In genomic region chr3:37728112-37729100, GRCm38 (mm10) we compare ENCODE assay signal across 9 mouse cellular contexts. TPM values are rescaled to one million over a fixed set of nuclear protein-coding genes. Genes with fewer than 3 reads are reported as not detected.
DNase-seq lines count a peak whose midpoint lies in the region; ATAC-seq and TF ChIP-seq lines count a peak whose summit lies in the region.
"Had no signal": no experiment of that assay in that cellular context is flagged by ENCODE, and none has a peak within 500 bp of the region (broad histone marks: within the 10 kb centered on the region; RNA-seq: fewer than 3 reads in every experiment).

No protein-coding gene starts in this region.

- H3K9ac ChIP-seq in forebrain, embryonic 12.5 days, result no peak overlapping the region
- H3K9ac ChIP-seq in forebrain, embryonic 15.5 days (replicated peaks), result no peak overlapping the region
- no peak overlapping the region for H3K9ac ChIP-seq in lung, embryonic 14.5 days
- H3K9ac ChIP-seq in intestine, embryonic 16.5 days (ENCODE audit: low read depth, low read length), result no peak overlapping the region; the same call in 1 of the 2 replicates

- 83% methylated on average over 9 of the region's 9 CpGs for WGBS in forebrain, embryonic 12.5 days
- WGBS in forebrain, embryonic 15.5 days, result 82% methylated on average over 9 of the region's 9 CpGs
- WGBS in lung, embryonic 14.5 days, result 61% methylated on average over 9 of the region's 9 CpGs
- 56% methylated on average over 9 of the region's 9 CpGs for WGBS in intestine, embryonic 16.5 days

- ATAC-seq in forebrain, embryonic 12.5 days (ENCODE audit: low FRiP score), result no peak
- no peak for ATAC-seq in forebrain, embryonic 15.5 days (replicated peaks)
- ATAC-seq in lung, embryonic 14.5 days (ENCODE audit: insufficient read depth), result no peak
- no peak for ATAC-seq in intestine, embryonic 16.5 days

- peak overlapping the region; percentile 46; the same call in 1 of the 2 replicates for H3K27ac ChIP-seq in forebrain, embryonic 12.5 days
- no peak overlapping the region for H3K27ac ChIP-seq in forebrain, embryonic 15.5 days (replicated peaks)
- peak overlapping the region; percentile 55; the same call in 1 of the 2 replicates for H3K27ac ChIP-seq in lung, embryonic 14.5 days (ENCODE audit: low read depth)
- peak overlapping the region; percentile 63 for H3K27ac ChIP-seq in intestine, embryonic 16.5 days (ENCODE audit: low read length)

- no peak overlapping the region for H3K4me2 ChIP-seq in forebrain, embryonic 12.5 days
- no peak overlapping the region for H3K4me2 ChIP-seq in forebrain, embryonic 15.5 days (replicated peaks)
- H3K4me2 ChIP-seq in lung, embryonic 14.5 days, result no peak overlapping the region
- no peak overlapping the region for H3K4me2 ChIP-seq in intestine, embryonic 16.5 days (ENCODE audit: low read depth, low read length)

- H3K4me3 ChIP-seq in forebrain, embryonic 12.5 days (replicated peaks), result no peak overlapping the region
- no peak overlapping the region for H3K4me3 ChIP-seq in forebrain, embryonic 15.5 days
- no peak overlapping the region for H3K4me3 ChIP-seq in lung, embryonic 14.5 days (ENCODE audit: low read depth, low read length)
- H3K4me3 ChIP-seq in intestine, embryonic 16.5 days (ENCODE audit: low read length), result no peak overlapping the region
- H3K4me3 ChIP-seq: erythroblast, embryonic 14.5 days had no signal

- H3K4me1 ChIP-seq in forebrain, embryonic 12.5 days, result peaks cover 22% of the 10 kb centered on the region
- H3K4me1 ChIP-seq in forebrain, embryonic 15.5 days, result peaks cover 13% of the 10 kb centered on the region
- H3K4me1 ChIP-seq in lung, embryonic 14.5 days (ENCODE audit: insufficient read depth), result peaks cover 24% of the 10 kb centered on the region; the same call in 1 of the 2 replicates
- H3K4me1 ChIP-seq in intestine, embryonic 16.5 days (ENCODE audit: control insufficient read depth, insufficient read depth, low read length), result peaks cover 45% of the 10 kb centered on the region

- no peaks in the 10 kb centered on the region for H3K36me3 ChIP-seq in forebrain, embryonic 12.5 days (replicated peaks)
- H3K36me3 ChIP-seq in forebrain, embryonic 15.5 days, result no peaks in the 10 kb centered on the region
- H3K36me3 ChIP-seq in lung, embryonic 14.5 days (ENCODE audit: insufficient read depth), result no peaks in the 10 kb centered on the region
- no peaks in the 10 kb centered on the region for H3K36me3 ChIP-seq in intestine, embryonic 16.5 days (ENCODE audit: control insufficient read depth, insufficient read depth, low read length)

- peaks cover 22% of the 10 kb centered on the region for H3K27me3 ChIP-seq in forebrain, embryonic 12.5 days
- H3K27me3 ChIP-seq in forebrain, embryonic 15.5 days, result no peaks in the 10 kb centered on the region
- peaks cover 20% of the 10 kb centered on the region for H3K27me3 ChIP-seq in lung, embryonic 14.5 days (ENCODE audit: insufficient read depth, low read length)
- H3K27me3 ChIP-seq in intestine, embryonic 16.5 days (replicated peaks; ENCODE audit: control insufficient read depth, insufficient read depth, low read length), result no peaks in the 10 kb centered on the region

- no peak for DNase-seq in lung, embryonic 14.5 days
- no peak for DNase-seq in lung, postnatal 4 days
- no peak for DNase-seq in cerebellum, adult 11-12 months
- DNase-seq in ovary, adult 18-20 months (ENCODE audit: low spot score), result no peak
- DNase-seq in urinary bladder, postnatal 36 days (ENCODE audit: low spot score in 2 of 2), result no peak

- H3K9me3 ChIP-seq in forebrain, embryonic 12.5 days, result no peaks in the 10 kb centered on the region
- no peaks in the 10 kb centered on the region for H3K9me3 ChIP-seq in forebrain, embryonic 15.5 days
- no peaks in the 10 kb centered on the region for H3K9me3 ChIP-seq in lung, embryonic 14.5 days (ENCODE audit: low read depth, low read length)
- no peaks in the 10 kb centered on the region for H3K9me3 ChIP-seq in intestine, embryonic 16.5 days (ENCODE audit: control insufficient read depth, low read length)

- TF ChIP-seq CTCF in lung, embryonic 14.5 days (IDR thresholded peaks at IDR 0.05; ENCODE audit: low read depth), result no peak

RNA-seq across cellular contexts. Expression of gene Gm5148, which starts 4.1 kb away (rescaled TPM):
- polyA plus RNA-seq in forebrain, embryonic 12.5 days (2016; fragmentation: Nextera tagmentation; extraction: Ambion mirVana), result 3.7 and 4.3 TPM in 2 replicates
- 5.7 and 6.1 TPM in 2 replicates for polyA plus RNA-seq in forebrain, embryonic 15.5 days (2015; fragmentation: Nextera tagmentation; extraction: Ambion mirVana)
- 6.6 and 6.7 TPM in 2 replicates for polyA plus RNA-seq in lung, embryonic 14.5 days (2014; fragmentation: Nextera tagmentation; extraction: Ambion mirVana)
- polyA plus RNA-seq in intestine, embryonic 16.5 days (2015; fragmentation: Nextera tagmentation; extraction: Ambion mirVana), result 4.0 and 5.9 TPM in 2 replicates
